Mouse (Mus musculus) lung, embryonic 14.5 days (tissue): Measurements from ENCODE around the gene Paqr5. TPM values are rescaled to one million over a fixed set of nuclear protein-coding genes. Genes with fewer than 3 reads are reported as not detected.

ENCODE experiments used
- ATAC-seq: fragments of 200-750 bp; cut with Nextera tagmentation; 2 replicates; pipeline ENCODE4 v1.8.0; 2017; ENCODE audit warnings: mild to moderate bottlenecking, moderate TSS enrichment, moderate library complexity; ENCODE audit not compliant: insufficient read depth
- DNase-seq: peaks from one replicate; pipeline ENCODE4 v3.0.0-alpha.2; 2015
- H3K27ac ChIP-seq: fragments of 300-500 bp; sonication (generic); 2 replicates; pipeline ENCODE4 v1.5.1; 2014; ENCODE audit warnings: low read depth, mild to moderate bottlenecking, moderate library complexity
- H3K27me3 ChIP-seq: fragments of 300-500 bp; sonication (generic); 2 replicates; pipeline ENCODE4 v1.6.1; 2014; ENCODE audit warnings: low read length, control low read depth; ENCODE audit not compliant: insufficient read depth
- H3K36me3 ChIP-seq: fragments of 300-500 bp; sonication (generic); 2 replicates; pipeline ENCODE4 v1.6.1; 2014; ENCODE audit warnings: control low read depth; ENCODE audit not compliant: insufficient read depth
- H3K4me1 ChIP-seq: fragments of 300-500 bp; sonication (generic); 2 replicates; pipeline ENCODE4 v1.6.1; 2014; ENCODE audit warnings: antibody characterized with exemption, control low read depth; ENCODE audit not compliant: insufficient read depth
- H3K4me2 ChIP-seq: fragments of 300-500 bp; sonication (generic); 2 replicates; pipeline ENCODE4 v1.6.1; 2014; ENCODE audit warnings: mild to moderate bottlenecking
- H3K4me3 ChIP-seq: fragments of 300-500 bp; sonication (generic); 2 replicates; pipeline ENCODE4 v1.5.1; 2014; ENCODE audit warnings: low read depth, low read length
- H3K9ac ChIP-seq: fragments of 300-500 bp; sonication (generic); 2 replicates; pipeline ENCODE4 v1.6.1; 2014
- H3K9me3 ChIP-seq: fragments of 300-500 bp; sonication (generic); 2 replicates; pipeline ENCODE4 v1.6.1; 2016; ENCODE audit warnings: low read depth, low read length, control low read depth
- CTCF ChIP-seq: IDR thresholded peaks from 2 replicates; pipeline ENCODE4 v1.5.1; 2016; ENCODE audit warnings: antibody characterized with exemption, low read depth
- WGBS: fragments of 180-500 bp; shearing (Covaris S2); extraction: QIAGEN DNeasy Blood & Tissue Kit; methylation state at CpG from one replicate; pipeline ENCODE4 v1.1.7; 2014; 5-methylcytosine and 5-hydroxymethylcytosine counted together
- polyA plus RNA-seq: library from polyadenylated mRNA; unstranded; fragments of >200 nt; fragmentation: Nextera tagmentation; extraction: Ambion mirVana; gene quantifications from 2 replicates; pipeline ENCODE4 v1.2.1, GENCODE M21; 2014

The Paqr5 gene
- polyA plus RNA-seq, 1 experiment from 2014 or later: 3.7 TPM

DNA sequence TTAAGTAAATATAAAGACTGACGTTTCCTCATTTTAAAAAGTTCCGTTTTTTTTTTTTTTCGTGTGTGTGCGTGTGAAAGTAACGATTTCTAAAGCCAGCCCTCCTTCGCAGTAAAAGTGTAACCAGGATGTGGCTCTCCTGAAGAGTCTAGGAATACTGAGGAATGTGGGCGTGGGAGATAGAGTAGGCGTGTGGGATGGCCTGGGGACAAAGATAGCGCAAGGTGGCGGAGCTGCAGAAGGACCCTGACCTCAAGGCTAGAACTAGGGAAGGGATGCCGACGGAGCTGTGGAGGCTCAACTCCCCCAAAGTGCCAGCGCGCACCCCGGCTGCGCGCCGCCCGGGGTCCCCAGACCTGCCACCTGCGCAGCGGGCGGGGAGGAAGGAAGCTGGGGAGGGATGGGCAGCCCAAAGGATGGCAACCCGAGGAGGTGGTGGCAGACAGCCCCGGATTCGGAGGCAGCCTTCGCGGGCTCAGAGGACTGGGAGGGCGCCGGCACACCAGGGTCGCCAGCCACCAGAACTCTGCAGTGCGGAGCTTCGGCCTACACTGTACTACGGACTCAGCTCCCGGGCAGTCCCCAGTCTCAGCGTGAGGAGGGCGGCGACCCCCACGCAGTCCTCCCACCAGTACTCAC, 80.6 kb downstream of the Paqr5 start:
- Histone ChIP-seq H3K9me3 (no peaks in the 10 kb centered on the region), H3K27me3 (no peaks in the 10 kb centered on the region), H3K4me3 (peak overlapping the region; percentile 90), H3K4me2 (peak overlapping the region; percentile 72), H3K9ac (peak overlapping the region; percentile 77), H3K27ac (peak overlapping the region; percentile 90), H3K36me3 (peaks cover 34% of the 10 kb centered on the region), H3K4me1 (0 out of 2 replicates have a peak, but pooled peaks cover 3% of the 10 kb centered on the region)
- no peak for TF ChIP-seq CTCF
- DNase-seq (peak; percentile 68), ATAC-seq (peak; percentile 83)
- WGBS: under 1% methylated on average over 34 of the region's 38 CpGs

DNA sequence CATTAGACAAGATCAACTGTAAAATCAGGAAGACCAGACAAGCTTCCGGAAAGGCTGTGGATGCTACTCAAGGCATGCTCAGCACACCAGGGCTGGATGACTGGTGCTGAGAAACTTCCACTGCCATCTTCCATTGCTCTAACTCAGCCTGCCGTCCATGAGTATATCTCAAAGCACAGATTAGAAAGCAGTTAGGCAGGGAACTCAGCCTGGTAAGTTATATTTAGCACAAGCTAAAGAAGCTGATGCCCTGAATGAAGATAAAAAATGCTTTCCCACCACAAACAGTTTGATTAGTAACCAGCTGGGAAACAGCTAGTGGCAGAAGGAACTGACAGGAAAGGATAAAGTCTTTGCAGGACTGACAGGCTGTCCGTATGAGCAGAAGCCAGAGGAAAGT, 85.6 kb downstream of the Paqr5 start:
- H3K36me3 ChIP-seq: peaks cover 85% of the 10 kb centered on the region
- ATAC-seq: no peak
- no peaks in the 10 kb centered on the region for H3K27me3 ChIP-seq
- no peak overlapping the region for H3K4me2 ChIP-seq
- DNase-seq: no peak
- no peak overlapping the region for H3K27ac ChIP-seq
- no peak overlapping the region for H3K9ac ChIP-seq
- no peaks in the 10 kb centered on the region for H3K9me3 ChIP-seq
- 74% methylated on average over 3 of the region's 3 CpGs for WGBS
- H3K4me1 ChIP-seq: 0 out of 2 replicates have a peak, but pooled peaks cover 3% of the 10 kb centered on the region
- TF ChIP-seq CTCF: no peak
- no peak overlapping the region for H3K4me3 ChIP-seq

DNA sequence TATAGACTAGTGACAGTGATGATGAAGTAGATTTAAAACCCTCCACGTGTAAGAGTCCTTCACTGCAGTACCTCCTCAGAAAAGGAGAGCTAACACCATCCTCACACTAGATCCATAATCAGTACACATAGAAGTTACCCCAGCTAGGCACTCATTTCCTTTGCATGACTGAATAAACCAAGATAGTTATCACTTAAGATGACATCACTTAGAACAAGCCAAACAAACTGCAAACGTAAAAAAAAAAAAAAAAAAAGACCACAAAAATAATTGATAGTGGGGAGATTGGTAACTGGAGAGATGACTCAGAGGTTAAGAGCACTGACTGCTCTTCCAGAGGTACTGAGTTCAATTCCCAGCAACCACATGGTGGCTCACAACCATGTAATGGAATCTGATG, 93.3 kb downstream of the Paqr5 start:
- no peak for TF ChIP-seq CTCF
- 65% methylated on average over 2 of the region's 2 CpGs for WGBS

DNA sequence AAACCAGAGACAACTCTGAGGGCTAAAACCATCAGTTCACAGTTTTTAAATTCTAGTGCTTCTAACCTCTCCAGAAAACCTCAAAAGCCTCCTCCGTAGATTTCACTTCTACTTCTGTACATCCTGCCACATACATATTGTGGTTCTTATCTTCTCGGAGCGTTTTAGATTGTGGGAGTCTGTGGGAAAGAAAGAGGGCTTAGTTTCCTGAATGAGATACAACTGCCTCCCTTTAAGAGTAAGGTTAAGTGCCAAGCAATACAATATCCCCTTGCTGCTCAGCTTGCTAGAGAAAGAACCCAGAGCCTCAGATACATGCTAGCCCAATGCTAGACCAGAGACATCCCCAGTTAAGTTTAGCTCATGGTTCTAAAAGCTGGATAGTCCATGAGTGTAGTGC, 94.6 kb downstream of the Paqr5 start:
- no peak overlapping the region for H3K4me3 ChIP-seq
- peaks cover 97% of the 10 kb centered on the region for H3K36me3 ChIP-seq
- H3K9ac ChIP-seq: no peak overlapping the region
- no peak for DNase-seq
- no peak for TF ChIP-seq CTCF
- H3K27ac ChIP-seq: no peak overlapping the region
- ATAC-seq: no peak
- no peaks in the 10 kb centered on the region for H3K9me3 ChIP-seq
- H3K4me2 ChIP-seq: no peak overlapping the region
- 86% methylated on average over 3 of the region's 3 CpGs for WGBS
- no peaks in the 10 kb centered on the region for H3K27me3 ChIP-seq
- H3K4me1 ChIP-seq: no peaks in the 10 kb centered on the region

More for the DNA sequence above, 93.3 kb downstream of the Paqr5 start:
- no peak for ATAC-seq
- H3K4me2 ChIP-seq: no peak overlapping the region
- peaks cover 97% of the 10 kb centered on the region for H3K36me3 ChIP-seq
- no peak overlapping the region for H3K4me3 ChIP-seq
- H3K27ac ChIP-seq: no peak overlapping the region
- no peak for DNase-seq
- H3K9ac ChIP-seq: no peak overlapping the region
- H3K27me3 ChIP-seq: no peaks in the 10 kb centered on the region
- no peaks in the 10 kb centered on the region for H3K4me1 ChIP-seq
- H3K9me3 ChIP-seq: no peaks in the 10 kb centered on the region

DNA sequence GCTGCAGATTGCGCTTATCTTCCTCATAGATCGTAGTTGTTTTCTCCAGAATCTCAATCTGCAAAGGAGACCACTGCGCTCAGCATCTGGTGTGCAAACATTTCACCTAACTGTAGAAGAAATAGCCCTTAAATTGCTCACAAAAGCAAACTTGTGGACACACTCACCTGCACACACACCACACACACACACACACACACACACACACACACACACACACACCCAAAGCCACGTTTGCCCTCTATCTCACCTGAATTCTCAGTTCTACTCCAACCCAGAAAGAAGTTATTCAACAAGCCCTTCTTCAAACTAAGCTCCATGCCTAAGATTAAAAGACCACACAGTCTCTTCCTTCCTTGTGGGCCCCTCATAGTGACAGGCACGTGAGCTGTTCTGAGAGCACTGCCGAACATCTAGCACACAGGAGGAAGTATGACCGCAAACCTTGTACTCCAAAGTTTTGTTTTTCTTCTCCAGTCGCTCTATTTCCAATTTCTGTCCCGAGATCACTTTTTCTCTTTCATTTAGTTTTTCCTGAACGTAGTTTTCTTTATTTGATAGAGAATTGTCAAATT, 101.5 kb downstream of the Paqr5 start:
- no peak for ATAC-seq
- WGBS: 88% methylated on average over 10 of the region's 10 CpGs
- H3K4me3 ChIP-seq: no peak overlapping the region
- no peaks in the 10 kb centered on the region for H3K4me1 ChIP-seq
- TF ChIP-seq CTCF: no peak
- peaks cover 97% of the 10 kb centered on the region for H3K36me3 ChIP-seq
- no peak overlapping the region for H3K27ac ChIP-seq
- H3K9ac ChIP-seq: no peak overlapping the region
- no peak for DNase-seq
- H3K9me3 ChIP-seq: no peaks in the 10 kb centered on the region
- no peak overlapping the region for H3K4me2 ChIP-seq
- H3K27me3 ChIP-seq: no peaks in the 10 kb centered on the region

DNA sequence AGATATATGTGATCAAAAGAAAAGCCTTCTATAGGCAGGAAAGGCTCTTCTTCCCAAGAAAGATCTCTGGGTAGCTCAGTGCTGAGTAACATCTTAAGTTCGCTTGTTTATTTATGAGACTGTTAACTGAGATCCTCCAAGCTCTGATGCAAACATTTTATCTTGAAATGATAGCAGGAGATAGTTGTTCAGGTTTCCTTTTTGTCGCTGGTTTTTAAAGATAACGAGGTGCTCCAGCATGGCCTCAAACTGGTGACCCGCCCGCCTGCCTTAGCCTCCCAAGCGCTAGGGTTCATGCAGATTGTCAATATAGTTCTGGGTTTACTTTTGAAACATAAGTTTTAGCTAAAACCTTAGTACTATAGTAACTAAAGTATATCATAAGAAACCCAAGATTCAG, 106.3 kb downstream of the Paqr5 start:
- Histone ChIP-seq H3K27ac (no peak overlapping the region), H3K9me3 (no peaks in the 10 kb centered on the region), H3K27me3 (no peaks in the 10 kb centered on the region), H3K4me3 (no peak overlapping the region), H3K9ac (no peak overlapping the region), H3K4me2 (no peak overlapping the region), H3K36me3 (peaks cover 87% of the 10 kb centered on the region), H3K4me1 (no peaks in the 10 kb centered on the region)
- ATAC-seq (no peak), DNase-seq (no peak)
- no peak for TF ChIP-seq CTCF
- WGBS: 82% methylated on average over 6 of the region's 6 CpGs

DNA sequence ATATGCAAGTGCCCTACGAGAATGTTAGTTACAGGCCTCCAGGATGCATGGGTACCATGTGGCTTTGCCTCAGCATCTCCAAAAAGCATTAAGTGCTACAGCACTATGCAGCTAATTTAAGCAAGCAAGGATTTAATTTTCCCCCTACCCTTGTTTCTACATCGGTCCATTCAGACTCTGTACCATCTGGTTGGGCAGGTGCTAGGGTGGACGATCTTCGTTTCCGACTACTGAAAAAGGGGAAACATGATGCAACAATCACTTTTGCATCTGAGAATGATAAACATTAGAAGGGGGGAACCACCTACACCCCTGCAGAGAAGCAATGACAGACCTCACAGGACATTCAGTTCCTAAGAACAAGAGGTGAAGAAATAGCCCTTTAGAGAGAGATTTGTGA, 107.2 kb downstream of the Paqr5 start:
- Histone ChIP-seq H3K9ac (no peak overlapping the region), H3K4me2 (no peak overlapping the region), H3K36me3 (peaks cover 79% of the 10 kb centered on the region), H3K9me3 (no peaks in the 10 kb centered on the region), H3K4me3 (no peak overlapping the region), H3K4me1 (no peaks in the 10 kb centered on the region), H3K27ac (no peak overlapping the region), H3K27me3 (no peaks in the 10 kb centered on the region)
- DNase-seq (no peak), ATAC-seq (no peak)
- no peak for TF ChIP-seq CTCF
- WGBS: 92% methylated on average over 5 of the region's 5 CpGs
